Mouse (Mus musculus) limb, embryonic 10.5 days (tissue): Measurements from ENCODE around the gene Kmt2b. TPM values are rescaled to one million over a fixed set of nuclear protein-coding genes. Genes with fewer than 3 reads are reported as not detected.

Experiments
- DNase-seq: peaks from one replicate; pipeline ENCODE4 v3.0.0-alpha.2; 2017; ENCODE audit warnings: low spot score
- H3K27ac ChIP-seq: fragments of 300-500 bp; sonication (generic); 2 replicates; pipeline ENCODE4 v1.5.1; 2016; ENCODE audit warnings: mild to moderate bottlenecking
- H3K27me3 ChIP-seq: fragments of 300-500 bp; sonication (generic); 2 replicates; pipeline ENCODE4 v1.6.1; 2016; ENCODE audit warnings: low read depth, mild to moderate bottlenecking; ENCODE audit not compliant: poor library complexity, severe bottlenecking
- H3K36me3 ChIP-seq: fragments of 300-500 bp; sonication (generic); 2 replicates; pipeline ENCODE4 v1.6.1; 2016; ENCODE audit warnings: mild to moderate bottlenecking, moderate library complexity
- H3K4me1 ChIP-seq: fragments of 300-500 bp; sonication (generic); 2 replicates; pipeline ENCODE4 v1.6.1; 2016
- H3K4me3 ChIP-seq: fragments of 300-500 bp; sonication (generic); 2 replicates; pipeline ENCODE4 v1.5.1; 2016; ENCODE audit warnings: mild to moderate bottlenecking, moderate library complexity
- H3K9me3 ChIP-seq: fragments of 300-500 bp; sonication (generic); replicated peaks from 2 replicates; pipeline ENCODE4 v1.6.1; 2016; ENCODE audit warnings: mild to moderate bottlenecking
- WGBS: fragments of 180-500 bp; shearing (Covaris S2); methylation state at CpG from one replicate; pipeline ENCODE4 v1.1.7; 2016; 5-methylcytosine and 5-hydroxymethylcytosine counted together
- polyA plus RNA-seq: library from polyadenylated mRNA; unstranded; fragments of >200 nt; fragmentation: Nextera tagmentation; extraction: Ambion mirVana; gene quantifications from 2 replicates; pipeline ENCODE4 v1.2.1, GENCODE M21; 2016

Gene Kmt2b
- 10.2 and 10.6 TPM in 2 replicates for polyA plus RNA-seq

DNA sequence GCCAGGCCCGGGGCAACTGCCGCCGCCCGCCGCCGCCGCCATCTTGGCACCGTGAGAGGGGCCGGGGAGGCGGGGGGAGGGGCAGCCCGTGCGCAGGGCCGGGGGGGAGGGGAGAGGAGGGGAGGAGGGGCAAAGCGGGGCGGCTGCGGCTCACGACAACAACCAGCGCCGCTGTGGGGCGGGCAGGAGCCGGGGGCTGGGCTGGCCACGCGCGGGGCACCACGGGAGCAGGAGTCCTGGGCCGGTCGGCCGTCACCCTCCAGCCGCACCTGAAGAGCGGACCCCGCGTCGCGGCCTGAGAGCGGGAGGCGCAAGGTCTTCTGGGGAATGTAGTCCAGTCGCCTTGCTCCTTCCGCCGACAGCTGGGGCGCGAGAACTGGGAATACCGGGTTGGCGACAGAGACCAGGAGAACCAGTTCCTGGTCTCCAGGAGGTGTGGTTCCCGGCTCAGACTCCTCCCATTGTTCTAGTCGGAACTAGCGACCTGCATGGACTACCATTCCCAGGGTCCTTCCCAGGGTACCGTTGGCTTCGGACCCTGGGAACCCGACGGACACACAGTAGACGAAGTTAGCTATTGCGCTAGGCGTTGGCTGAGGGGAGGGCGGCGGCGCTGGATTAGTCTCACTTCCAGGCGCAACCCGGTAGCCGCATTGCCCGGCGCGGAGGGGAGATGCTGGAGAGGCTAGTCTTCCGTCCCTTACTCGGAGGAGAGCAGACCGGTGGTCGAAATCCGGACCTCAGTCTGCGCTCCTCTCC is at the start of gene Kmt2b:
Gene Kmt2b (minus strand): TSS at position 51 of the 759 bp plus-strand sequence.
- under 1% methylated on average over 65 of the region's 68 CpGs for WGBS
- DNase-seq = peak; percentile 97
- peak within 1 kb of the TSS; percentile 100 for H3K4me3 ChIP-seq
- H3K4me1 ChIP-seq = peaks cover 26% of the 10 kb centered on the region
- no peaks in the 10 kb centered on the region for H3K9me3 ChIP-seq
- H3K27ac ChIP-seq = peak within 1 kb of the TSS; percentile 99
- H3K27me3 ChIP-seq = no peaks in the 10 kb centered on the region
- H3K36me3 ChIP-seq = peaks cover 34% of the 10 kb centered on the region

- H3K4me3 ChIP-seq = peak overlapping the region; percentile 45
- H3K27ac ChIP-seq = peak overlapping the region; percentile 21; the same call in 1 of the 2 replicates
Observed at GRCm38 (mm10) chr7:30636395-30636794, 47.9 kb upstream of the Kmt2b start.

DNA sequence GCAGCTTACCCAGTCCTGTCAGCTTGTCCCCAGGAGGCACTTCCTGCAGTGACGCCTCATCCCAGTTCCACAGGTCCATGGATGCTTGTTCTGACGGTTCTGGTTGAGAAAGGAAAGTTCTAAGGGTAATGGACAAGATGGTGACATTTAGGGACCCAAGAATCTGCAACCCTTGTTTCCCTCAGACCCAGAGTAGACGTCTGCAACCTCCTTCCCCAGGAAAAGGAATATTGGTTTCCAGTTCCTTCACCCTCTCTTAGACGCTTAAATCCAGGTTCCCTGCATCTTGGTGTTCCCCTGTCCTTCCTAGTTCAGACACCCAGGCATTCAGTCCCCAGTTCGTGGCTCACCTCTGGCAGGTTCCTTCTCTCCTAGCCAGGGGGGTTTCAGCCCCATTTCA is 47.2 kb upstream of the Kmt2b start, which contains the start of gene Etv2:
Gene Etv2 (minus strand): TSS at position 101 of the 400 bp plus-strand sequence.
- H3K27me3 ChIP-seq = peaks cover 55% of the 10 kb centered on the region
- no peak for DNase-seq
- H3K9me3 ChIP-seq = no peaks in the 10 kb centered on the region
- H3K36me3 ChIP-seq = peaks cover 10% of the 10 kb centered on the region
- H3K4me1 ChIP-seq = peaks cover 47% of the 10 kb centered on the region
- H3K27ac ChIP-seq = peak within 1 kb of the TSS; percentile 61
- peak within 1 kb of the TSS; percentile 45 for H3K4me3 ChIP-seq
- 5% methylated on average over 5 of the region's 5 CpGs for WGBS

More at GRCm38 (mm10) chr7:30636395-30636794, 47.9 kb upstream of the Kmt2b start:
- peaks cover 53% of the 10 kb centered on the region for H3K27me3 ChIP-seq
- peaks cover 16% of the 10 kb centered on the region for H3K36me3 ChIP-seq
- H3K9me3 ChIP-seq = no peaks in the 10 kb centered on the region
- WGBS = 23% methylated on average over 11 of the region's 11 CpGs
- peaks cover 47% of the 10 kb centered on the region for H3K4me1 ChIP-seq
- no peak for DNase-seq

GRCm38 (mm10) chr7:30634621-30635020 is 46.1 kb upstream of the Kmt2b start:
- Histone ChIP-seq H3K4me1 (peaks cover 46% of the 10 kb centered on the region), H3K27me3 (peaks cover 55% of the 10 kb centered on the region), H3K9me3 (no peaks in the 10 kb centered on the region), H3K4me3 (peak overlapping the region; percentile 45), H3K36me3 (no peaks in the 10 kb centered on the region), H3K27ac (peak overlapping the region; percentile 61)
- WGBS = 1% methylated on average over 20 of the region's 20 CpGs
- peak; percentile 85 for DNase-seq

DNA sequence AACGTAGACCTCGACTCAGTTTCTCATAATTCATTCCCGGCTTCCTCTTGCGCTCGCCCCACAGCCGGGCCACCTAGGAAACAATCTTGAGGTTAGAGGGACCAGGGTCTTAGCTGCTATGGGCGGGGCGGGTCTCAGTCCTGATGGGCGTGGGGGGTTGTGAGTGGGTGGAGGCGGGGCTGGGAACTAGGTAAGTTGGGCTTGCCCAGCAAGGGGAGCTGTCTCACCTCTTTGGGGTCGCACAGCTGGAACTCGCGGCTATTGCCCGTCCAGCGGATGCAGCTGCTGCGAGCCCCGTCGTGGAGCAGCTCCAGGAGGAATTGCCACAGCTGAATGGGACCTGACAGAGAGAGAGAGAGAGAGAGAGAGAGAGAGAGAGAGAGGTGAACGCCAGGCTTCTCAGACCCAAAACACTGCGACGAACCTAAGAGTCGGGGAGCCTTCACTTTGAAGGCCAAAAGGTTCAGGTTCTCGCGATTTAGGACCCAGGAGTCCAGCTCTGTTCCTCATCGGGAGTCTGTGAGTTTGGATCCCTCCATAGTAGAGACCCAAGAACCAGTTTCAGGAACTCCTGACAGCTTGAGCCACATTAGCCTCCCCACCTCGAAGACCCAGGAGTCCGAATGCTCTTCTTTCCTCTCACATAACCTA is 45.4 kb upstream of the Kmt2b start:
- peak; percentile 57 for DNase-seq

DNA sequence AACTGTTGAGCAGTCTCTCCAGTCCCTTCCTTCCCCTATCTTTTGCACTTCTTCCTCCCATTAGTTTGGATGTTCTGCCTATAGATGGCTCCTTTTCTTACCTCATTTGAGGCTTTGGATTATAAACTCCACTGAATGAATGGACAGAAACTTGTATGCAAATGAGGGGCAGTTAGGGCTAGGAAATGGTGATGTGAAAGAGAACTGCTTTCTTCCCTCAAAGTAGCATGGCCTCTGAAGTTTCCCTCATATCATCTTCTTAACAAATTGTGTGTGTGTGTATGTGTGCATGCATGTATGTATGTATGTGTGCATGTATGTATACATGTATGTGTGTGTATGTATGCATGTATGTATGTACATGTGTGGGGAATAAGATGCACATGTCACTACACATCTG is 40.5 kb upstream of the Kmt2b start:
- no peak overlapping the region for H3K27ac ChIP-seq
- H3K4me3 ChIP-seq = no peak overlapping the region
- H3K4me1 ChIP-seq = peaks cover 16% of the 10 kb centered on the region
- peaks cover 8% of the 10 kb centered on the region for H3K36me3 ChIP-seq
- H3K9me3 ChIP-seq = no peaks in the 10 kb centered on the region
- H3K27me3 ChIP-seq = peaks cover 28% of the 10 kb centered on the region
- DNase-seq = no peak

More for the DNA sequence above, 45.4 kb upstream of the Kmt2b start:
- Histone ChIP-seq H3K27me3 (peaks cover 55% of the 10 kb centered on the region), H3K27ac (no peak overlapping the region), H3K4me1 (peaks cover 39% of the 10 kb centered on the region), H3K4me3 (peak overlapping the region; percentile 45), H3K36me3 (no peaks in the 10 kb centered on the region), H3K9me3 (no peaks in the 10 kb centered on the region)
- WGBS = 4% methylated on average over 27 of the region's 27 CpGs

- Histone ChIP-seq H3K4me1 (peaks cover 9% of the 10 kb centered on the region), H3K27me3 (peaks cover 5% of the 10 kb centered on the region), H3K4me3 (no peak overlapping the region), H3K27ac (no peak overlapping the region), H3K36me3 (peaks cover 31% of the 10 kb centered on the region), H3K9me3 (no peaks in the 10 kb centered on the region)
- 86% methylated on average over 5 of the region's 5 CpGs for WGBS
- DNase-seq = no peak
Observed at GRCm38 (mm10) chr7:30626647-30627046, 38.1 kb upstream of the Kmt2b start.

DNA sequence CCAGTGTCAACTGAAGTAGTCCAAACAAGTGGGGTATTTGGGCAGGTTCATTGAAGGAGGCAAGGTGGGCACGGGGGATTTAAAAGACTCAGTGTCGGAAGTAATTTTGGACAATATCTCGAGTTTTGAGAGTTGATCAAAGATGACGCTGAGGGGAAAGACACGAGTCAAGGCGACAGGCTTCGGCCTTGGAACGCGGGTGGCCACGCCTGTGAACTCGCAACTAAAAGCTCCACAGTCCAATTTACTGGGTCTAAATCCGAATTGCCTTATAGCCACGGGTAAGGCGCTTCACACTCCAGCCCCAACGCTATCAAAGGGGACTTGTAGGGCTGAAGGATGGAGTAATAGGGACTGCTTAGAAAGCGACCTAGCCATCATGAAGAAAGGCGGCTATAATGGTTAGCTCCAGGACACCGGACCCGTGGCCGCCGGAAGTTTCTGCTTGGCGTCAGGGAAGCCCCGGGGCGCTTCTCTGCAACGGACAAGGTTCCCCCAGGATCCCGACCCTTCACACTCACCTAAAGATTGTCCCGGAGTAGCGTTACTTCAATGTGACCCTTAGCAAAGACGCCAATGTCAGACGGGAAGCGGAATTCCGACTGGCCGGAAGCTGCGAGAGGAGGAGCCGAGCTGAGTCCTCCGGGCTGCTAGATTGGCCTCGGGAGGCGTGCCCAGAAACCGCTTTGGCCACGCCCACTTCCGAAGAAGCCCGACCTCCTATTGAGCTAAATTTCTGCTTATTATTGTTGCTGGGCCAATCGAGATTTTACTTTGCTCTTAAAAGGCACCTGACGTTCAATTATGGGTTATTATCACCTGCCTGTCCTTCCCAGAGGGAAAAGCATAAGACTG is 37.2 kb upstream of the Kmt2b start, which contains the start of gene Cox6b1:
Gene Cox6b1 (minus strand): TSS at position 622 of the 855 bp plus-strand sequence.
- 3% methylated on average over 44 of the region's 44 CpGs for WGBS
- Histone ChIP-seq H3K36me3 (peaks cover 39% of the 10 kb centered on the region), H3K9me3 (no peaks in the 10 kb centered on the region), H3K4me3 (peak within 1 kb of the TSS; percentile 77), H3K27ac (peak within 1 kb of the TSS; percentile 87), H3K27me3 (no peaks in the 10 kb centered on the region), H3K4me1 (peaks cover 9% of the 10 kb centered on the region)
- peak; percentile 90 for DNase-seq

DNA sequence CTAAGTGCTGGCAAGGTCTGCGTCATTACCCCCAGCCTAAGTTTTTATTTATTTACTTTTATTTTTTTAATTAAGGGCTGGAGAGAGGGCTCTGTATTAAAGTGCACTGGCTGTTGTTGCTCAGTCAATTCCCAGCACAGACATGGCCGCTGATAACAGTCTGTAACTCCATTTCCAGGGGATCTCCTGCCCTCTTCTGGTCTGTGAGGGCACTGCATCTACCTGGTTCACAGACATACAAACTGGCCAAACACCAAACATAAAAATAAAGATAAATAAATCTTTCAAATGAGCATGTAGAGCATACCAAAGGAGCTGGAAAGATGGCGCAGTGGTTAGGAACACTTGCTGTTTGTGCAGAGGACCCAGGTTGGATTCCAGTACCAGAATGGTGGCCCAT is 30.7 kb upstream of the Kmt2b start:
- Histone ChIP-seq H3K4me3 (no peak overlapping the region), H3K27me3 (no peaks in the 10 kb centered on the region), H3K4me1 (no peaks in the 10 kb centered on the region), H3K9me3 (no peaks in the 10 kb centered on the region), H3K36me3 (peaks cover 87% of the 10 kb centered on the region), H3K27ac (no peak overlapping the region)
- DNase-seq = no peak
- 88% methylated on average over 3 of the region's 3 CpGs for WGBS

- H3K4me1 ChIP-seq = no peaks in the 10 kb centered on the region
- no peaks in the 10 kb centered on the region for H3K9me3 ChIP-seq
- H3K27ac ChIP-seq = no peak overlapping the region
- no peaks in the 10 kb centered on the region for H3K27me3 ChIP-seq
- no peak overlapping the region for H3K4me3 ChIP-seq
- DNase-seq = no peak
- 96% methylated on average over 9 of the region's 9 CpGs for WGBS
- H3K36me3 ChIP-seq = peaks cover 82% of the 10 kb centered on the region
Observed at GRCm38 (mm10) chr7:30618658-30619057, 30.1 kb upstream of the Kmt2b start.

- DNase-seq = no peak
- H3K9me3 ChIP-seq = no peaks in the 10 kb centered on the region
- H3K4me1 ChIP-seq = peaks cover 15% of the 10 kb centered on the region
- no peak overlapping the region for H3K4me3 ChIP-seq
- WGBS = 64% methylated on average over 5 of the region's 5 CpGs
- H3K27me3 ChIP-seq = no peaks in the 10 kb centered on the region
- no peak overlapping the region for H3K27ac ChIP-seq
- peaks cover 51% of the 10 kb centered on the region for H3K36me3 ChIP-seq
Observed at GRCm38 (mm10) chr7:30615049-30615760, 26.7 kb upstream of the Kmt2b start.

GRCm38 (mm10) chr7:30614454-30614853 is 25.9 kb upstream of the Kmt2b start:
- no peak overlapping the region for H3K4me3 ChIP-seq
- H3K9me3 ChIP-seq = no peaks in the 10 kb centered on the region
- no peak for DNase-seq
- H3K4me1 ChIP-seq = peaks cover 19% of the 10 kb centered on the region
- H3K27ac ChIP-seq = no peak overlapping the region
- 82% methylated on average over 2 of the region's 2 CpGs for WGBS
- no peaks in the 10 kb centered on the region for H3K27me3 ChIP-seq
- H3K36me3 ChIP-seq = peaks cover 46% of the 10 kb centered on the region
